Mouse (Mus musculus) lung, postnatal 0 days (tissue): ENCODE results near the gene 1700007K13Rik.

Source experiments
- CTCF ChIP-seq: IDR thresholded peaks from 2 replicates; pipeline ENCODE4 v1.5.1; 2016; ENCODE audit warnings: antibody characterized with exemption, mild to moderate bottlenecking
- EP300 ChIP-seq: IDR thresholded peaks from 2 replicates; pipeline ENCODE4 v1.6.1; 2016; ENCODE audit warnings: antibody characterized with exemption, mild to moderate bottlenecking, control low read depth

DNA sequence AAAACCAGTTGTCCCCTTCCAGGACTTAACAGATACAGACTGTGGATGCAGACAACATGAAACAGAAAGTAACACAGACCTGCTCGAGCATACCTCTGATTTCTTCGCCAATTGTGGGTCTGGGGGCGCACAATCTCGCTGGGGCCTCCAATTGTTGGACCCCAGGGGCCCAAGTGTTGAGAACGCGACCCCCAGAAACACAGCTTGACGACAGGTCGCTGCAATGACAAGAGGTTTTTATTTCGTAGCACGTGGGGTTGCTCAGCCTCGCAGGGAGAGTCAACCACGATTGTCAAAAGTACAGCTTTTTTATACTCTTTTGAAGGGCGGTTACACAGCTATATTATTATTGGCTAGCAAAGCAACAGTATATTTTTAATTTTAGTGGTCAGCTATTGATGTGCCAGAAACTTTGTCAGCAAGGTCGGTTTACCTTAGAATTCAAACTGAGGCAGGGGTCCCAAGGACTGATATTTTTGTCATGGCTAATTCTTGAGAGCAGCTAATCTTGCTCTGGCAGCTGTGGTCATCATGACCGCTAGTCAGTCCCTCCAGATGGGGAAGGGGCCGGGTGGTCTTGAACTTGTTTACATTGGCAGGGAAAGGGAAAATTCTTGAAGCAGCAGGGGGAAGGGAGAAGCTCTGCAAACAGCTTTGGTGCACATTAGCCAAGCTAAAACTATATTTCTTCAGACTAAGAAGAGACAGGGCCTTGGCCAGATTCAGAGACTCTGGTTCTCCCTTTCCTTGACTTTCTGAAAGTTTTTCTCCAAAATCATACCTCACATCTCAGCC lies 29.9 kb upstream of the 1700007K13Rik start:
- TF ChIP-seq CTCF (no peak), EP300 (no peak)
